Mouse (Mus musculus): Measurements from ENCODE around the gene Neurod2. TPM values are rescaled to one million over a fixed set of nuclear protein-coding genes. Genes with fewer than 3 reads are reported as not detected.

Neurod2 gene
- polyA plus RNA-seq, 2 experiments from 2014 or later: not detected

DNA sequence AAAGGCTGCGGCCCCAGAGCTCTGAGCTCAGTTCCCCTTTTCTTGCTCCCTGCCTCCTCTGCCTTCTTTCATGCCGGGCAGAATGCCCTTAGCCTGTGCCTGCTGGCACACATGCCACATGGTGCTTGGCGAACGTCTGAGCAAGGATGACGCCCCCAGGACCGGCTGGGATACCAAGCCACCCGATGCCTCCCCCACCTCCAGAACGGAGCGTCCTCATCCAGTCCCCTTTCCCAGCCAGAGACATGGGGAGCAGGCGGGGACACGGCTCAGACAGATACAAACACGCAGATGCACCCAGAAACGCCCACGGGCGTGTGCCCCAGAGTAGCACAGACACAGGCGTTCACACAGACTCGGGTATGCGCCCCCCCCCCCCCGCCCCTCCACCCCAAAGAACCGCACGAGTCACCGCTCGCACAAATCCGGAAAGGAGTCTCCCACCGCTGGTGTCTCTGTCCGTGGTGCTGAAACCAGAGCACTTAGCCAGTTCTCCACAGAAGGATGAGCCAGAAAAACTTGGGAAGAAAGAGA lies 15.6 kb downstream of the Neurod2 start:
- ATAC-seq: no peak

DNA sequence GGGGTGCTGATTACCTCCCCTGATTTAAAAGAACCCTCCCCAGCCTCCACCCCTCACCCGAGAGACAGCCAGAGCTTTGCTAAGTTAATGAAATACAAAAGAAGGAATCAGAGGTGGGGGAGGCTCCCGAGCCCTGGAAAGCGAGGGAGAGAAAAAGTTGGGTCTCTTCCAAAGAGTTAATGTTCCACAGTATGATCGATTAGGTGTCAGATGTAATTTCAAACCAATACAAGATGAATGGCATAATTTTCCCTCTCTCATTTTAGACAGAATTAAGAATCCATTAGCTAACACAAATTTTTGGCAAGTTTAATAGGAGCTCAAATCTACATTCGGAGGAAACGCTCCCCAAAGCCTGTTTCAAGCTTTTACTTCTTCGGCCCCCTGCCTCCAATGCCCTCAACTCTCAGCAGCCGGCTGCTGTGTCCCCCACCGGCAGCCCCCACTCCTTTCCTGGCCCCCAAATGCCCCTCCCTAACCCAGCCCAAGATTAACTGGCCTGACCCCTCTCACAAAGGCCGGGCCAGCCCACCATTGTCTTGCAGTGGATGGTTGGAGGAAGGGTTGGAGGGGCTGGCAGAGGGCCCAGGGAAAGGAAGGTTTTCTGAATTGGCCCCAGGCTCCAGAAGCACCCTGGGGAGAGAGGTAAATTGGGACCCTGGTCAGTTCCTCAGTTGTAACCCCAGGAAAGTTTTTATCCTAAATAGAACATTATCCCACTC lies 30.8 kb downstream of the Neurod2 start:
- no peak for ATAC-seq

GRCm38 (mm10) chr11:98297778-98298177 lies 31.7 kb downstream of the Neurod2 start:
- no peak for ATAC-seq

- no peak for ATAC-seq
Observed at GRCm38 (mm10) chr11:98296916-98297315, 32.5 kb downstream of the Neurod2 start.

DNA sequence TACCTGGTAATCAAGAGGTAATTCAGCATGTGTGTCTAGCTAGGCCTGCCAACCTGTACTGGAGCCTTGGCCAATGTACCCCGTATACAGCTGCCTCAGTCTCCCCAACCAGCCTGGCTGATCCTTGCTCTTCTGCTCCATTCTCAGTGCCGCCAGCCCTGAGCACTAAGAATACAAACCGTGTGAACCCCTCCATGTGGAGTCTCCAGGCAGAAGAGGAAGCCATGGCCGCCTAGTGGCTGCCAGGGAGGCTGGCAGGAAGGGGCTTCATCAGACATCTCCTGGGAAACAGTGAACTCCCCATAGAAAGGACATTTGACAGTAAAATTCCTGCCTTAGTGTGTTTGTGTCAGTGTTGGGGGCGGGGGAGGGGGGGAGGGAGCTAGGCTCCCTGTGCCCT lies 33.2 kb downstream of the Neurod2 start:
- ATAC-seq: no peak

- ATAC-seq: no peak
Observed at GRCm38 (mm10) chr11:98295013-98295585, 34.3 kb downstream of the Neurod2 start.

GRCm38 (mm10) chr11:98294188-98295012 lies 35.0 kb downstream of the Neurod2 start:
- ATAC-seq: peak; percentile 62

- ATAC-seq: no peak
Observed at GRCm38 (mm10) chr11:98293070-98293469, 36.4 kb downstream of the Neurod2 start.

GRCm38 (mm10) chr11:98290906-98291305 lies 38.5 kb downstream of the Neurod2 start:
- ATAC-seq: no peak

GRCm38 (mm10) chr11:98289873-98290272 lies 39.6 kb downstream of the Neurod2 start:
- no peak for ATAC-seq

DNA sequence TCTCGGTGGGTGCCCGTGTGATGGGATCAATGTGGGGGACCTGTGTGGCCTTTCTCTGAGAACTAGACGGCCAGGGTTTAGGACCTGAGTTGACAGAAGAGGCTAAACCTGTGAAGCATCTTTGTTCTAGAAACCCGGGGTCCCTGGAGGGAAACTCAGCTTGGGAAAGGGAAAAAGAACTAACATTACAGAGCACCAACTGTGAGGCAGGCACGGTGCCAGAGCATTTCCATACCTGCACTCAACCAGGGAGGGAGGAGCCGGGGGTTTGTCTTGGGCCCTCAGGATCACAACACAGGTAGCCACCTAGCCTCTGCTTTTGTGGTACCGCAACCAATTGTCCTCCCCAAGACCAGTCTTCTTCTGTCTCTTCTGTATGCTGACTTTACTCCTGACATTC lies 41.5 kb downstream of the Neurod2 start:
- ATAC-seq: no peak

DNA sequence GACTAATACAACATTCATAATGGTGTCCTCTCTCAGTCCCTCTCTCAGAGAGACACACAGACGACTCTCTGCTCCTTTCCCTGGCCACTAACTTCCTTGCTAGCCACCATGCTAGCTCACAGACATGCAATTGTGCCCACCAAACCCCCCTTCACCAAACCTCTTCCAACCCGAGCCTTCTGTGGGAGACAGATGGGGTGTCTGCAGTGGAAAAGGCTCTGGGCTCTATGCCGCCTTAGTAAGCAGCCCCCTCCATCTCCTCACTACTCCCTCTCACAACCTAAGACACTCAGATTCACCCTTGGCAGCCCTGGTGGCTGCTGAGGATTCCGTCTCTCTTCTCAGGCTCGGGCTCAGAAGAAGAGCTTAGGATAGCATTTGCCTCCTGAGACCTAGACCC lies 41.9 kb downstream of the Neurod2 start:
- no peak for ATAC-seq

GRCm38 (mm10) chr11:98285368-98285767 lies 44.1 kb downstream of the Neurod2 start:
- ATAC-seq: no peak

DNA sequence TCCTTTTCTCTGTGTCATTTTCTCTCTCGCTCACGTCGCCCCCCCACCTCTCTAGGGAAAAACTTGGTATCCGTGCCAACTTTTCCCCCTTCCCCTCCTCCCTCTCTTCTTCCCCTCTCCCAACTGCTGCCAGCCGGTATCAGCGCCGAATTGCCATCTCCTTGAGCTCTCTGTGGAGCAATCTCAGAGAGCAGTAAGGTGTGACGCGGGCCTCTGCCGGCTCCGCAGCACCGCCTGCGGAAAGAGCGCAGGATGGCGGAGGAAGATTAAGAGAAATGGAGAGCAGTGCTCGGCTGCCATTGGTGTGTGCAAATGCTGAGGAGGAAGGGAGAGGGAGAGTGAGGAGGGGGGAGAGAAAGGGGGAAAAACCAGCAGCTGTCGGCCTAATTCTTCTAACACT lies 45.2 kb downstream of the Neurod2 start:
- ATAC-seq: no peak

- no peak for ATAC-seq
Observed at GRCm38 (mm10) chr11:98283740-98284139, 45.7 kb downstream of the Neurod2 start.

Other genes starting within 250 kb of the Neurod2 start
- 1 to 10 TPM; 7.2 TPM for gene Fbxl20, start 179.2 kb downstream of the Neurod2 start, polyA plus RNA-seq (2017; shearing (Covaris generic))
- gene Med1, start 136.4 kb downstream of the Neurod2 start, polyA plus RNA-seq (2017; shearing (Covaris generic)): 100 to 1,000 TPM in 1 of 2 experiments, 10 to 100 TPM in 1; 97.7 to 127 TPM
- gene Cdk12, start 126.6 kb downstream of the Neurod2 start, polyA plus RNA-seq (2017; shearing (Covaris generic)): 10 to 100 TPM; 26.3 to 28.7 TPM
- not detected for gene Ppp1r1b, start 18.8 kb upstream of the Neurod2 start, polyA plus RNA-seq (2017; shearing (Covaris generic))
- 10 to 100 TPM; 41.2 to 63.9 TPM for gene Stard3, start 28.7 kb upstream of the Neurod2 start, polyA plus RNA-seq (2017; shearing (Covaris generic))
- gene Tcap, start 54.2 kb upstream of the Neurod2 start, polyA plus RNA-seq (2017; shearing (Covaris generic)): not detected
- not detected for gene Pnmt, start 56.8 kb upstream of the Neurod2 start, polyA plus RNA-seq (2017; shearing (Covaris generic))
- 10 to 100 TPM in 1 of 2 experiments, 1 to 10 TPM in 1; 6.7 to 11.6 TPM for gene Pgap3, start 70.8 kb upstream of the Neurod2 start, polyA plus RNA-seq (2017; shearing (Covaris generic))
- under 1 TPM; 0.07 to 0.23 TPM for gene Erbb2, start 82.8 kb upstream of the Neurod2 start, polyA plus RNA-seq (2017; shearing (Covaris generic))
- 100 to 1,000 TPM; 150 to 155 TPM for gene Mien1, start 109.3 kb upstream of the Neurod2 start, polyA plus RNA-seq (2017; shearing (Covaris generic))
- gene Grb7, start 116.7 kb upstream of the Neurod2 start, polyA plus RNA-seq (2017; shearing (Covaris generic)): 1 to 10 TPM; 3.6 to 6.2 TPM
- 10 to 100 TPM; 77.0 to 98.7 TPM for gene Ikzf3, start 216.4 kb upstream of the Neurod2 start, polyA plus RNA-seq (2017; shearing (Covaris generic))
- gene Zpbp2, start 221.4 kb upstream of the Neurod2 start, polyA plus RNA-seq (2017; shearing (Covaris generic)): 1 to 10 TPM; 5.0 to 6.0 TPM